In genomic region chr19:58523736-58524394, GRCm38 (mm10) we compare ENCODE assay signal across 15 mouse cellular contexts. TPM values are rescaled to one million over a fixed set of nuclear protein-coding genes. Genes with fewer than 3 reads are reported as not detected.
A peak's percentile ranks its signal among the peaks of the same experiment; 100 is the strongest.
DNase-seq lines count a peak whose midpoint lies in the region; ATAC-seq and TF ChIP-seq lines count a peak whose summit lies in the region.
"Had no signal": no experiment of that assay in that cellular context is flagged by ENCODE, and none has a peak within 500 bp of the region (broad histone marks: within the 10 kb centered on the region; RNA-seq: fewer than 3 reads in every experiment).

No protein-coding gene starts in this region.

- no peak overlapping the region for H3K9ac ChIP-seq in forebrain, embryonic 12.5 days
- H3K9ac ChIP-seq in neural tube, embryonic 12.5 days, result no peak overlapping the region

- H3K27me3 ChIP-seq in forebrain, embryonic 10.5 days (ENCODE audit: poor library complexity, severe bottlenecking), result peaks cover 43% of the 10 kb centered on the region
- H3K27me3 ChIP-seq in forebrain, embryonic 12.5 days, result peaks cover 27% of the 10 kb centered on the region
- H3K27me3 ChIP-seq in neural tube, embryonic 12.5 days (replicated peaks), result no peaks in the 10 kb centered on the region
- no peaks in the 10 kb centered on the region for H3K27me3 ChIP-seq in kidney, adult 2 months (replicated peaks; ENCODE audit: control insufficient read depth, insufficient read depth, low read length)

- H3K4me1 ChIP-seq in forebrain, embryonic 10.5 days, result peaks cover 40% of the 10 kb centered on the region
- H3K4me1 ChIP-seq in forebrain, embryonic 12.5 days, result peaks cover 4% of the 10 kb centered on the region; the same call in 1 of the 2 replicates
- H3K4me1 ChIP-seq in neural tube, embryonic 12.5 days, result peaks cover 6% of the 10 kb centered on the region; the same call in 1 of the 2 replicates
- peaks cover 35% of the 10 kb centered on the region for H3K4me1 ChIP-seq in bone marrow macrophage, adult 2 months (ENCODE audit: control insufficient read depth, insufficient read depth, low read length)
- H3K4me1 ChIP-seq in kidney, adult 2 months (ENCODE audit: control insufficient read depth, insufficient read depth, low read length), result no peaks in the 10 kb centered on the region

- no peak for TF ChIP-seq CTCF in bone marrow macrophage, adult 2 months (IDR thresholded peaks at IDR 0.05; ENCODE audit: low read depth, low read length)
- TF ChIP-seq CTCF in kidney, adult 2 months (conservative IDR thresholded peaks at IDR 0.05; ENCODE audit: insufficient read depth, insufficient read length, low read depth, low read length), result no peak

- H3K36me3 ChIP-seq in forebrain, embryonic 10.5 days (replicated peaks), result no peaks in the 10 kb centered on the region
- no peaks in the 10 kb centered on the region for H3K36me3 ChIP-seq in forebrain, embryonic 12.5 days (replicated peaks)
- H3K36me3 ChIP-seq in neural tube, embryonic 12.5 days, result no peaks in the 10 kb centered on the region
- no peaks in the 10 kb centered on the region for H3K36me3 ChIP-seq in kidney, adult 2 months (ENCODE audit: control insufficient read depth, insufficient read depth, low read length)

- 0 out of 2 replicates have a peak overlapping the region, but pooled peaks have one; percentile 11 for H3K27ac ChIP-seq in forebrain, embryonic 10.5 days
- H3K27ac ChIP-seq in forebrain, embryonic 12.5 days, result no peak overlapping the region
- no peak overlapping the region for H3K27ac ChIP-seq in neural tube, embryonic 12.5 days
- H3K27ac ChIP-seq in bone marrow macrophage, adult 2 months (ENCODE audit: insufficient read depth, low read depth, low read length), result peak overlapping the region; percentile 53
- H3K27ac ChIP-seq in kidney, adult 2 months (ENCODE audit: insufficient read depth, low read depth, low read length), result no peak overlapping the region
- H3K27ac ChIP-seq: kidney, postnatal 0 days had no signal

- no peak overlapping the region for H3K4me2 ChIP-seq in forebrain, embryonic 12.5 days
- peak overlapping the region; percentile 34 for H3K4me2 ChIP-seq in neural tube, embryonic 12.5 days (replicated peaks)

- H3K4me3 ChIP-seq in forebrain, embryonic 10.5 days, result no peak overlapping the region
- H3K4me3 ChIP-seq in forebrain, embryonic 12.5 days (replicated peaks), result no peak overlapping the region
- H3K4me3 ChIP-seq in neural tube, embryonic 12.5 days, result no peak overlapping the region
- H3K4me3 ChIP-seq in bone marrow macrophage, adult 2 months (ENCODE audit: insufficient read depth, low read length), result peak overlapping the region; percentile 18
- H3K4me3 ChIP-seq in kidney, adult 2 months (ENCODE audit: insufficient read depth, low read depth, low read length), result no peak overlapping the region

- no peak for DNase-seq in forebrain, embryonic 10.5 days (ENCODE audit: extremely low spot score, low spot score)
- DNase-seq in neural tube, embryonic 10.5 days (ENCODE audit: extremely low spot score, low spot score), result no peak
- peak; percentile 29 for DNase-seq in retina, embryonic 14.5 days (ENCODE audit: low spot score)
- no peak for DNase-seq in layer of hippocampus, postnatal 10 days (ENCODE audit: low spot score in 2 of 2)
- no peak for DNase-seq in kidney, adult 2 months
- DNase-seq: cerebellum, postnatal 10 days; gastrocnemius, postnatal 25 days; heart, postnatal 4 days; liver; thymus, postnatal 14 days had no signal

- ATAC-seq in forebrain, embryonic 12.5 days (ENCODE audit: low FRiP score), result no peak
- ATAC-seq in neural tube, embryonic 12.5 days (ENCODE audit: low FRiP score, low read depth), result no peak

- whole genome bisulfite sequencing in forebrain, embryonic 10.5 days, result 51% methylated on average over 12 of the region's 12 CpGs
- 38% methylated on average over 12 of the region's 12 CpGs for WGBS in forebrain, embryonic 12.5 days
- WGBS in neural tube, embryonic 12.5 days, result 41% methylated on average over 12 of the region's 12 CpGs
- WGBS in kidney, adult 2 months, result 52% methylated on average over 12 of the region's 12 CpGs

- H3K9me3 ChIP-seq in forebrain, embryonic 10.5 days, result no peaks in the 10 kb centered on the region
- no peaks in the 10 kb centered on the region for H3K9me3 ChIP-seq in forebrain, embryonic 12.5 days
- no peaks in the 10 kb centered on the region for H3K9me3 ChIP-seq in neural tube, embryonic 12.5 days

- no peak for TF ChIP-seq POLR2A in bone marrow macrophage, adult 2 months (IDR thresholded peaks at IDR 0.05; ENCODE audit: borderline replicate concordance, low read depth, low read length)
- TF ChIP-seq POLR2A in kidney, adult 2 months (IDR thresholded peaks at IDR 0.05; ENCODE audit: low read depth, low read length), result no peak

RNA-seq across cellular contexts. Expression of gene Ccdc172, which starts 12.1 kb away (rescaled TPM):
- not detected in 2 replicates for polyA plus RNA-seq in forebrain, embryonic 10.5 days (2016; fragmentation: Nextera tagmentation; extraction: Ambion mirVana)
- not detected in 2 replicates for polyA plus RNA-seq in forebrain, embryonic 12.5 days (2016; fragmentation: Nextera tagmentation; extraction: Ambion mirVana)
- polyA plus RNA-seq in neural tube, embryonic 12.5 days (2016; fragmentation: Nextera tagmentation; extraction: Ambion mirVana), result not detected in 2 replicates
- not detected in 2 replicates for polyA plus RNA-seq in bone marrow macrophage, adult 2 months (2012; ENCODE audit: insufficient read depth, insufficient read length, missing spikeins)
- total RNA-seq in layer of hippocampus, postnatal 10 days (2021), result not detected
- not detected in 2 replicates for polyA plus RNA-seq in kidney, adult 2 months (2012; rRNA removed)
- total RNA-seq: gastrocnemius, postnatal 25 days; heart, postnatal 4 days; megakaryocyte, adult 5-6 weeks had no signal
- polyA plus RNA-seq: kidney, postnatal 0 days had no signal

Comparison
In these comparisons a context has a peak if more than half of its experiments do, and no peak if none do; other contexts are left out.
1. H3K27ac ChIP-seq: peak in forebrain, embryonic 10.5 days (single experiment) and bone marrow macrophage, adult 2 months (single experiment); none in forebrain, embryonic 12.5 days (single experiment), neural tube, embryonic 12.5 days (single experiment) and kidney, adult 2 months (single experiment).